In the genomic region with DNA sequence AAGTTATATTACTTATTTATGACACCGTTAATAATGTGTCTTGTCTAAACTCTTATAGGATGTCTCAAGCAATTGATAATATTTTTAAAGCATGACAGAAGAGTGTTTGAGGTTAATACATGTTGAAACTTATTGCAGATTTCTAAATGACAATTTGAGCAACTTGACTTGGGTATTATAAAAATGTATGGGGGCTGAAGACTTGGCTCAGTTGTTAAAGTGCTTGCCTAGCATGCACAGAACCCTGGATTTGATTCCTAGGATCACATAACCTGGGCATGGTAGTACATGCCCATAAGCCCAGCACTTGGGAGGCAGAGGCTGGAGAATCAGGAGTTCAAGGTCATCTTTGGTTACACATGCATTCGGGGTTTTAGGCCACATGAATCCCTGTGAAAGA, we compare ENCODE assay signal across 13 mouse cellular contexts.
"Had no signal": no experiment of that assay in that cellular context is flagged by ENCODE, and none has a peak within 500 bp of the region (broad histone marks: within the 10 kb centered on the region; RNA-seq: fewer than 3 reads in every experiment).

No protein-coding gene starts in this region.

- H3K27ac ChIP-seq: liver, embryonic 14.5 days; midbrain, embryonic 10.5 days; neural tube, embryonic 15.5 days had no signal

- H3K9ac ChIP-seq: limb, embryonic 12.5 days; liver, embryonic 14.5 days; neural tube, embryonic 15.5 days had no signal

- H3K9me3 ChIP-seq: limb, embryonic 12.5 days; midbrain, embryonic 10.5 days; neural tube, embryonic 15.5 days had no signal

- H3K4me2 ChIP-seq: limb, embryonic 12.5 days; neural tube, embryonic 15.5 days had no signal

- H3K27me3 ChIP-seq: limb, embryonic 12.5 days; neural tube, embryonic 15.5 days had no signal

- H3K4me3 ChIP-seq: left cerebral cortex, adult 2 months; limb, embryonic 12.5 days; midbrain, embryonic 10.5 days; myocyte; neural tube, embryonic 15.5 days had no signal

- ATAC-seq: intestine, embryonic 16.5 days had no signal

- DNase-seq: kidney, postnatal 4 days; liver; lung, adult 2 months; midbrain, embryonic 14.5 days; thymus, adult 18-20 months; thymus, postnatal 36 days had no signal
